Mouse (Mus musculus) gastrocnemius, adult 18-20 months (tissue): ENCODE measurements around the gene Homer1. TPM values are rescaled to one million over a fixed set of nuclear protein-coding genes. Genes with fewer than 3 reads are reported as not detected.

Experiments
- DNase-seq: peaks from one replicate; pipeline ENCODE4 v3.0.0; 2021; ENCODE audit warnings: low spot score
- long read RNA-seq, 2 experiments: library from polyadenylated mRNA; stranded (forward); transcript quantifications; one replicate each; pipeline ENCODE4 v2.0.0; 2021
- total RNA-seq, 2 experiments: library from RNA; stranded (reverse); gene quantifications; 2 replicates each; pipeline ENCODE4 v1.2.3; 2021

The Homer1 gene
- 100 to 1,000 TPM in 1 of 2 experiments, 10 to 100 TPM in 1; 99.8 to 110 TPM for total RNA-seq
- long read RNA-seq, experiment 1, full-length matches to known transcripts: 128 of 167 reads
- long read RNA-seq, experiment 1, partial matches to known transcripts: 15 of 167 reads
- long read RNA-seq, experiment 1, other reads (novel, unspliced or antisense): 24 of 167 reads
- long read RNA-seq, experiment 2, full-length matches to known transcripts: 78 of 115 reads
- long read RNA-seq, experiment 2, partial matches to known transcripts: 3 of 115 reads
- long read RNA-seq, experiment 2, other reads (novel, unspliced or antisense): 34 of 115 reads

DNA sequence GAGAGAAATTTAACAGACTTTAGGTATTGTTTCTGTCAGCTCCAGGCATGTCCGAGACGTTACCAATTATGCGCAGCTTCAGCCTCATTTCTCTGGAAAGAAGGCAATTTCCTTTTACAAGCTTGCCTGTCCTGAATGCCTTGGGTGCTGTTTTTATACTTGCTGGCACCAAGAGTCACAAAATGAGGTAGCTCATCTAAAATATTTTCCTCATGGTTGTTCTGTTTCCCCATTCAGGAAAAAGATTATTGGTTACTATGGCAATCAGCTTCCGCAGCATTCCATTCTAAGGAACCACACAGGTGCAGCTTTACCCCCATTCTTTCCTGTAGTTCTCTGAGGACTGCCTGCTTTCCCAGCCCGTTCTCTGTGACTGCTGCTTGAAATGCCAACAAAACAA is at the start of gene Homer1:
Gene Homer1 (plus strand): TSS at position 320 of the 400 bp plus-strand sequence.
- no peak for DNase-seq

DNA sequence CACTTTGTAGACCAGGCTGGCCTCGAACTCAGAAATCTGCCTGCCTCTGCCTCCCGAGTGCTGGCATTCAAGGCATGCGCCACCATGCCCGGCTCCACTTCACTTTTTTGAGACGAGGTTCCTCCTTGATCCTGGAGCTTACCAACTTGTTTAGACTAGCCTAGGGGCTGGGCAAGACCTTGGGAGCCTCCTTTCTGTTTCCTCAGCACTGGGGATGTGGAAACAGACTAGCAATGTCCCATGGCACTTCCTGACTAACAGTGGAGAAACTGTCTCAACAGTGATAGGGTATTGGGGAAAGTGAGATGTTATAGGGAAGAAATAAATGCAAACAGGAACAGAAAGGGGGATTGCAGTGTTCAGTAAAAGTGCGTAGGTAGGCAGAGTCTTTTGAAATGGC is 47.7 kb upstream of the Homer1 start:
- DNase-seq: no peak

DNA sequence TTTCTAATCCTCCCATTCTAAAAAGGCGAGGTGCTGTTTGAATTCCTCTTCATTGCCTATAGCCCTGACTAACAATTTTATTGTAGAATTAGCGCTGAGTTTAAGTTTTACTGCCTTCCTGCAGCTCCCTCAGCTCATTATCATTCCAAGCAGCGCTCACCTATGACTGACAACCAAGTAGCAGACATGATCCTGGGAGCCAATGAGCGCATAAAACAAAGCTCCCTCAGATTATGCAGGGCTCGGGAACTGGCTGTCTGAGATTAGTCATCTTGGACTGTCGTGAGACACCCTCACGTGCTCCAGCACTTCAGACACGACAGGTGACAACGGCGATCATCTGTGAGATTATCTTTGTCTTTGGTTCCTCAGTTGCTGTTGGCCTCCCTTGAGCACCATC is 47.3 kb upstream of the Homer1 start:
- no peak for DNase-seq

DNA sequence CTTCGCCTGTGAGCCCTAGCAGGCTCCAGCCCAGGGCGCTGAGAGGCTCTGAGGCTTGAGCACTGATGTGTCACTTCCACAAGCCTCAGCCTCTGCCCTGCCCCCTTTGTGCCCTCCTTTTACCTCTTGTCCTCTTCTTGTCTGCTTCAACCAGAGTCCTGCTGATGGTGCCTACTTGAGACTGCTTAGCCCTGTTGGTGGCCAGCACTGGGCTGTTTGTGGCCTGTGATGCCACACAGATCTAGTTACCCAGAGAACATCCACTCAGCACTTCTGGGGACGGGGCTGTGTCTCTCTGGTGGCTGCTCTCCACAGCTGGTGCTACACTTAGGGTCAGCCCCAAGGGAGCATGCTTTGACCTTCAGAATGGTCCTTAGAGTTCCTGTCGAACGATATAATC is 46.5 kb upstream of the Homer1 start:
- DNase-seq: peak; percentile 69

DNA sequence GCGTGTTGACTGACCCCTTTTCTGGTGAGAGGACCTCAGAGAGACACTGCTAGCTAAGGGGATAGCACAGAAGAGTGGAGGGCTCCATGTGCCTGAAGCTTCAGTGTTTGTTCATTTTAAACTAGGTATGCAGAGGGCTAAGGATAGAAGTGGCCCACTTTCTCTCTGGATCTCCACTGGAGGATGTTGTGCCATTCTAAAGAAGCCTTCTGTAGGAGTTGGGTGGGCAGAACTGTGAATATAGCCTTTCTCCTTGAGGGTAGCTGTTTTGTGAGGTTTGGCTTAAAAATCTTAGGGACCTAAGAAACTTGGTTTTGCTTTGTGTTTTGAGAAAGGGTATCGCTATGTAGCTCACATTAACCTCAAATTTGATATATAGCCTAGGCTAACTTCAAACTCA is 32.3 kb upstream of the Homer1 start:
- no peak for DNase-seq

DNA sequence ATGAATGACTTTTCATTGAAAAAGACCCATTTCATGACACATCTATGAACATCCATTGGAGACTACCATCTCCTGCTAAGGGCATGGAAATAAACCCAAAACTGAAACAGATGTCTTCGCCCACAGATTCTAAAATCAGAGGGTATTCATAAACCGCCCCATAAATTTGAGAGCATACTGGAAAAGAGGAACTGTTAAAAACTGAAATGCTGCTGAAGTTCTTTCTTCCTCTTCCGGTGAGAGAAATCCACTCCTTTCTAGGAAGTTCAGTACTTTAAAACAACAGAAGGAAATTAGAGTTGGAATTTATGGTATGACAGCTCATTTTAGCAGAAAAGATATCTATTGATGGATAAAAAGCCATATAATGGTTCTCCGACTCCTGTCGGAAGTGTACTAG is 1.1 kb downstream of the Homer1 start:
- DNase-seq: no peak

DNA sequence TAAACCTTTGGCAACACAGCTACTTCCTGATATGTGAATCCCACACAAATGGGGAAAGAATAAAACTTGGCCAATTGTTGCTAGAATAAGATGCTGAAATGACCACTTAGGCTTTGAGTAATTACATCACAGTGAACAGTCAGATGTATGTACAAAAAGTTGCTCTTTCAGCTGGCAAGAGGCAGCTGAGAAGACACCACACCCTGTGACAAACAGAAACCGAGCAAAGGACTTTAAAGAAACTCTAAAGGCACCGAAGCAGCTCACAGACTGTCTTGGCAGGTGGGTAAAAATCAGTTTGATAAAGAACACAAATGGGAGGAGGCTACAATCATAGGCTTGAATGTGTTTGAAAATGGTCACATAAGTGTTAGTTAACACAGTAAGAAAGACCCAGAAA is 1.6 kb downstream of the Homer1 start:
- no peak for DNase-seq

DNA sequence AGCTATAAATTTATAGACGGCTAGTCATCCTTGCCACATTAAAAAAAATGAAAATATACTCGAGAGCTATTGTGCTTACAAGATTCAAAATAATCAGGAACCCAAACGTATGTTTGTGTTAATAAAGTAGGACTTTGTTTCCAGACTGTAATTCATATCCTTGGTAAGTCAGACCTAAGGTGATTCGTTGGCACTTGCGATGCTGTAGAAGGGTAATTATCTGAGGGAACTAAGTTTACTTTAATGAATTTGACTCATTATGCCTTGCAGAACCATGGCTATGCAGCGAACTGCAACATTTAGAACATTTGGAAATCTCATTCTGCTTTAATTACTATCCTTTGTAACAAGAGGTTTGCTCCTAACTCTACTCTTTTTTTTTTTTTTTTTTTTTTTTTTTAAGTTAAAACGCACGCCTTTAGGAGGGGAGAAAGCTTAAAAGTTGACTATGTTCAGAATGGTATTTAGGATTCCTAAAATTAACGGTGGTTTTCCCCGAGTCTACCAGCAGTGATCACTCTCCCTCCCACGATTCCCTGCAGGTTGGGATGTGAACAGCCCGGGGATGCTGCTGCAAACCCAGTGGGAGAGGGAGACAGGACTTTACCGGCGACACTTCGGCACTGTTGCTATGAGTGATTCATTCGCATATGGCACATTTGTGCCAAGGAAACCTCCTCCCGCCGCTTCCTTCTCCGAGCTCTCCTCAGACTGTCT is 3.6 kb downstream of the Homer1 start:
- no peak for DNase-seq

DNA sequence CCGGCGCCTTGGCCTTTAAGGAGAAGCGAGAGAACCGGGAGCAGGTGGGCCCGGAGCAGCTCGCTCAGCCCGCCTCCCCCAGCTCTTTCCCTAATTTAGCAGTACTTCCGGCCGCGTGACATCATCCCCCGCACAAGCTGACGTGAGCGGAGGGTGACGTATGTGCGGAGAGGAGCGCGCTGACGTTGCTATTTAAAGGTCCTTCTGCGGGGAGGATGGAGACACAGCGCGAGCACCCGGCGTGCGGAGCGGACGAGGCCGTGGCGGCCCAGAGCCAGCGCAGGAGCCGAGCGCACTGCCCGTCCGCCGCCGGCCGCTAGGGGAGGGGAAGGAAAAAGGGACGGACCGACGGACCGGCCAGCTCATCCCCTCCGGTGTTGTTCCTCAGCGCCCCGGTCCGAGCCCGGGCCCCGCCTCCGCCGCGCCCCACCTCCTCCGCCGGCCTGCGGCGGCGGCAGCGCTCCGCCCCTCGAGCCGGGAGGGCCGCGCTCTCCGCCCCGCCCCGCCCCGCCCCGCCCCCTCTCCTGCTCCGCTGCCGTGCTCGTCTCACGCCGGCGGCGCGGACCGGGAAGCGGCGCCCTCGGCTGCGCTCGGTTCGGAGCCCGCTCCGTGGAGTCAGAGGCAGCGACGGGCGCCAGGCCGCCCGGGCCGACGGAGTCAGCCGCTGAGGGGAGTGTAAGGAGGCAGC is 4.3 kb downstream of the Homer1 start:
- DNase-seq: peak; percentile 96

DNA sequence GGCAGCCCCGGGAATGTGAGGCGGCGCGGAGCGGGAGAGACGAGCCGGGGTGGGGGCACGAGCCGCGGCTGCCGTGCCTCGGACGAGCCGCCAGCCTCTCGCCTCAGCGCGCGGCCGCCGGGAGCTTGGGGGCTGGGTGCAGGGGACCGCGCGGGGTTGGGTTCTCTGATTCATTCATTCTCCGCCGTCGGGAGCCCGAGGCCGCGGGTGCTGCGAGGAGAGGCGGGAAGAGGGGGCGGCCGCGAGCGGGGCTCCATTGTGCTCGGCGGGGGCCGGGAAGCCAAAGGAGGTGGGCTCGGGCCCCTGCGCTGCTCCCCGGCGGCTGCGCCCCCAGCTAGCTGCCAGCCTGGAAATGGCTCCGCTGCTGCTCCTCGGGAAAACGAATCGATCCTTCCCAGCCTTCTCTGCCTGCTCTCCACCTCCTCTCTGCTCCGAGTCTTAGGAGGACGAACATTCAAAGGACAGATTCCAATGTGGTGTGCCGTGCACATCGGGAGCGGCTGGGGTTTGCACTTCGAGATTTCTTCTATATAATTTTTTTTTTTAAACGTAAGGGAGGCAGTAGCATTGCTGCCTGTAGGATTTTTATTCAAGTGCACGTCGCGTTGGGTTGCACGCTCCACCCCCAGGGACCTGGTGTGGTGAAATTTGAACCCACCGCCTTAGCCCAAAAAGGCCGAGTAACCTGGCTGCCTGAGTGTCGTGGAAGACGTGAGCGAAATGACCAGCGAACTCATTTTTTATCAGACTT is 5.0 kb downstream of the Homer1 start:
- peak; percentile 66 for DNase-seq

DNA sequence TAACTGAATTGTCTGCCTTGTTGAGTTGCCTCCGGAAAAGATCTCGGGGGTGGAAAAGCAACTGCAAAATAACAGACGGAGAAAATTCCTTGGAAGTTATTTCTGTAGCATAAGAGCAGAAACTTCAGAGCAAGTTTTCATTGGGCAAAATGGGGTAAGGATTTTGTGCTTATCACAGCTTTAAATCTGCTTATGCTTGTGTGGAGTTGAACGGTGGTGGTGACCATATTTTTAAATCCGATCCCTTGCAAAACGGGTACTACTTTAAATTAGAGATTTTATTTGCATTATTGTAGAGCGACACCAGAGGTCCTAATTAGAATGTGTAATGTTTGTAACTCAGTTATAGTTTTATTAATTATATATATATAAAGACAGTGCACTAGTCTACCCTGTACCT is 5.7 kb downstream of the Homer1 start:
- no peak for DNase-seq

DNA sequence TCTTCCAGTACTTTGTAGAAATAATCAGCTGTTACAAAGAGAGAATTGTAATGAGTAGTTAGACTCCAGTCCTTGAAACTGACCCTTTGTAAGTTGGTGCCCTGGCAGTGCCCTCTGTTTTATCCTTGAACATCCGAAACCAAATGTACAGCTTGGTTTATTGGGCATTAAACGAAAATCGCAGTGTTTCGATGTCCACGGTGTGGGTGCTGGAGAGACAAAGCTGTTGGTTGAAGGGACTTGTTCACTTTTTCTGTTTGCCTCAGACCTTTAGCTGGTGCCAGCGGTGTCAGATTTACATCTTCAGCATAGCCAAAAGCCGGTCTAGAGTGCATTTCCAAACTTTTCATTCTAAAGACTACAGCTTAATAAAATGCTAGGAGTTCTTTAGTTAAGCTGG is 6.2 kb downstream of the Homer1 start:
- DNase-seq: peak; percentile 36

DNA sequence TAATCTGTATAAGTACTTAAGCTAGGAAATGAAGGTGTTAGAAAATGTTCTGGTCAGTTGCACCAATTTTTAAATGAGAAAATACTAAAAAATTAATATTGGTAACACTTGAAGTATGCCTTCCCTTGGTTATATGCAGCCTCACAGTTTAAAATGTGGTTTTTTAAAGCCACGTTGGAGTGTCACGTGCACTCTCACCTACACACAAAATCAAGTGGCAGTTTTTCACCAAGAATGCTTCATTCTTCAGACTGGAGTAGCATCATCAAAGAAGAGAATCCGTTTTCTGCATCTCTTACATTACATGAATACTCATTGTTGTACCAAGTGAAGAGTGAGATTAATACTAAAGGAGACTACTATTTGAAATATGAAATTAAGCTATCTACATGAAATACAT is 7.1 kb downstream of the Homer1 start:
- DNase-seq: no peak

DNA sequence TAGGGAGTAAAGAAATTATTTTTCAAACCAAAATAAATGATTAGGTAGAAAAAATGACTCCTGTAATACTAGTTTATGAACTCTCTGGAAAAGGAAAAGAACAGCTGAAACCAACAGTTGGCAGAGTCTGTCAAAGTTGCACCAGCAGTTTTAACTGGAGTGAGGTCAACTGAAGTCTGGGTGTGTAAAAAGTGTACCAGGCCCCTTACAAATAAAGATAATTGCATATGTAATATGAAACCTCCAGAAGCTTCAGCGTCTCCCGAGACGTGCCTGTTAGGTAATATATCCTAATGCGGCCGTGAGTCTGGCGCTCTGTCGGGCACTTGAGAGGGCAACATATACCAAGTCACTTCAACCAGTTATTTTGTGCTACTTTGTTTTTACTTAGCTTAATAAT is 8.3 kb downstream of the Homer1 start:
- DNase-seq: peak; percentile 49

DNA sequence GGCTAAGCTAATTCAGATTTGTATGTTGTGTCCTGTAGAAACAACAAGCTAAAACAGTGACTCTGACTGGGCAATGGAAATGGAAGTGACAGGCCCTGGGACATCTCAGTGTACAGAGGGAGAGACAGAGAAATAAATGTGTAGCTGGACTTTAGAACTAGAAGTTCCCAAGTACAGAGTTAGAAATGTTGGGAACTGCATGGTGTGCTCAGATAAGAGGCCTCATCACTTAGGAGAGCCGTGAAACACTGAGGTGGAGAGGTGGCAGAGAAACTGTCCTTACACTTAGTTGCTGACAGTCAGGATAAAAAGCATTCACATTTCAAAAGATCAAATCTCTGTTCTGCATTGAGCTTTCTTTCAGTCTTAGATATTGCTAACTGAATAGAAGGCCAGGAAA is 9.9 kb downstream of the Homer1 start:
- DNase-seq: no peak

DNA sequence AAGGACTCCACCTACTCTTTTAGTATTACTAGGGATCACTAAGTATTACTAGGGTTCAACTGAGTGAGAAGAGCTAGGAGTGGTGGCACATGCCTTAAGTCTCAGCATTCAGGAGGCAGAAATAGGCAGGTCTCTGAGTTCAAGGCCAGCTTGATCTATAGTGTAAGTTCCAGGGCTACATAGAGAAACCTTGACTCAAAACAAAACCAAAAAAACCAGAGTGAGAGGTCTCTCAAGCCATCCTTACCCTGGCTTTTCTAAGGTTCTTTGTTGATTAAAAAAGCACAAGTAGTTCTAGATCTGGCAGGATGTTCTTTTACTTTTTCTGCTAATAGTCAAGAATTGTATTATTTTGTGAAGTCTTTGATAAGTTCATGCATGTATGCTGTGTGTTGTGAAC is 13.1 kb downstream of the Homer1 start:
- DNase-seq: no peak

DNA sequence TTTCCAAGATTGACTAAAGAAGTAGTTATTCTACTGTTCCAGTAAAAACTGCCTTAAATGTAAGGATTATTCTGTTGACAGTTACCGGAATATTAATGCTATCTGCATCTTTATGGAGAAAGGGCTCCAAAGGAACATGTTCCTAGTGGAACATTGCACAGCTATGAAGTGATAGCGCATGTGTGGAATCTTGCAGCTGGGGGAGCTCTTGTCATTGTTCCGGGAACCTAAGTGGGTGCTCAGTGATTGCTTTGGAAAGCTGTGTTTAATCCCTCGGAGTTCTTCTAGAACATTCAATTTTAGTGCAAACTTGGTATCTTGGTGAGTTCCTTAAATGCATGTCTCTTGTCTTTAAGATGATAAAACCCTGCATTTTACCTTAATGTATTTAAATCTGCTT is 14.9 kb downstream of the Homer1 start:
- DNase-seq: no peak

DNA sequence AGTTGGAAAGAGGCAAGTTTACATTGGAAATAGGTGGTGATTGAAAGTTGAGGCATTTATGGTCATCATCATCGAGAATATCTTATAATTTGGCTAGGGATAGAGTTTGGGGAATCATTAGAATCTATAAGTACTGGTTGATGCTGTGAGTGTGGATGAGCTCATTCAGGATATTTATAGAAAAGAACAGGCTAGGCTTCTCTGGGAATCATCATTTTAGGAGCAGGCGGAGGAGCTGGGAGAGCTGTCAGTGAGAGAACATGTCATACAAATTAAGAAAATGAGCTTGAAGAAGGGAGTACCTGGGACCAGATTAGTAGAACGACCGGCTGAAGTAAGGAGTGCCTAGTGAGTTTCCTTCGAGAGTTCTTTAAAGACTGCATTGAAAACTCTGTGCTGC is 20.7 kb downstream of the Homer1 start:
- no peak for DNase-seq

DNA sequence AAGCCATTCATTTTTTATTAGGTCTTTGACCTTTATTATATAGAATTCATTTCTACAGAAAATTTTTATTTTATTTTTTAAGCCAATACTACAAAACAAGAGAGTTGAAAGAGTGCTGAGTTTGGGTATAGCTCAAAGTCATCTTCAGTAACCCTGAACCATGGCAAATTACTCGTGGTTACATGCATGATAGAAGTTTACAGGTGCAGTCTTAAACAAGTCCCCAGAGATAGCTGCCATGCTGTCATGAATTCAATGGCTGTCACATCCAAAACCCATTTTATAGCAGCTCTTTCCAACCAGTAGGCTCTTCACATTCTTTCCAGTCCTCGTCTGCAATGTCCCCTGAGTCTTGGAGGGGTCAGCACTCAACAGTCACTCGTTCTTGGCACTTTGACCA is 26.9 kb downstream of the Homer1 start:
- DNase-seq: no peak

DNA sequence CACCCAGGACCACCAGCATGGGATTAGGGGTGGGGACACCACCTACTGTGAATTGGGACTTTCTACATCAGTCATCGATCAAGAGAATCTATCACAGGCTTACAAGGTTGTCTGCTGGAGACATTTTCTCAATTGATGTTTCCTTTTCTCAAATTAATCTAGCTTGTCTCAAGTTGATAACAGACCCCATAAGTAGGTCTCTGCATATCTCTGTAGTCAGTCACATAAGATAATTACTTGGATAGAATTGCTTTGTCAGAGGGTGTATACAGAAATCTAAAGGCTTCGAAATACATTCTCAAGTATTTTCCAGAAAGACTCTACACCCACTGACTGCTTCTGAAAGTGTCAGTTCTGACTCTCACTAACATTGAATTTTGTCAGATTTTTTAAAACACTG is 32.3 kb downstream of the Homer1 start:
- DNase-seq: no peak

DNA sequence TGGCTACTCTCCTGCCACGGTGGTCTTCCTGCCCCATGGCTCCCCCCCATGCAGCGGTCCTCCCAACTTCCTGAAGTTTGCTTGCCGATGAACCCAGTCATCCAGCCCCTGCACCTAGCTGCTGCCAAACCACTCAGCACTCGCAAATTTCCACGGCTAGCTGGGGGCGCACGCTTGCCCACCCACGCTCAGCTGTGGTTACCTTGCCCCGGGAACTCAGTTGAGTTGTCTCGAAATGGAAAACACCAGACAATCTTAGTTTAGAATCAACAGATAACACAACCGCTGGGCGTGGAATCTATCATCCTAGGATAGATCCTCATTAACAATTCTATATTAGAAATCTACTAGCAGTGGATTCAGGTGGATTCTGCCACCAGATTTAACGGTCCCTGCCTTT is 33.1 kb downstream of the Homer1 start:
- DNase-seq: no peak

DNA sequence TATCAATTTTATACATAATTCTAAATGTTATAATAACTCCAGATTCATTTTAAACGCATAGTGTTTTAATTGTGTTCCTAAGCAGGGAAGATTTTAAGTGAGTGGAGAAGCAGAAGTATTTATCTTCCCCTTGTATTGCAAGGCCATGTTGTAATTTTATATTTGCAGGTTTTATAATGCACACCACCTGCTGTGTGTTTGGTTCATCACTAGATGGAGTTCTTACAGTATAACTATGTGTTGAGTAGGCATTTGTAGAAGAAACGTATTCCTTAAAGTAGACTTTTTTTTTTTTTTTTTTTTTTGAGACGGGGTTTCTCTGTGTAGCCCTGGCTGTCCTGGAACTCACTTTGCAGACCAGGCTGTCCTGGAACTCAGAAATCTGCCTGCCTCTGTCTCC is 35.9 kb downstream of the Homer1 start:
- no peak for DNase-seq
